Comparison of ENCODE assay signal across 8 mouse cellular contexts in the genomic region with DNA sequence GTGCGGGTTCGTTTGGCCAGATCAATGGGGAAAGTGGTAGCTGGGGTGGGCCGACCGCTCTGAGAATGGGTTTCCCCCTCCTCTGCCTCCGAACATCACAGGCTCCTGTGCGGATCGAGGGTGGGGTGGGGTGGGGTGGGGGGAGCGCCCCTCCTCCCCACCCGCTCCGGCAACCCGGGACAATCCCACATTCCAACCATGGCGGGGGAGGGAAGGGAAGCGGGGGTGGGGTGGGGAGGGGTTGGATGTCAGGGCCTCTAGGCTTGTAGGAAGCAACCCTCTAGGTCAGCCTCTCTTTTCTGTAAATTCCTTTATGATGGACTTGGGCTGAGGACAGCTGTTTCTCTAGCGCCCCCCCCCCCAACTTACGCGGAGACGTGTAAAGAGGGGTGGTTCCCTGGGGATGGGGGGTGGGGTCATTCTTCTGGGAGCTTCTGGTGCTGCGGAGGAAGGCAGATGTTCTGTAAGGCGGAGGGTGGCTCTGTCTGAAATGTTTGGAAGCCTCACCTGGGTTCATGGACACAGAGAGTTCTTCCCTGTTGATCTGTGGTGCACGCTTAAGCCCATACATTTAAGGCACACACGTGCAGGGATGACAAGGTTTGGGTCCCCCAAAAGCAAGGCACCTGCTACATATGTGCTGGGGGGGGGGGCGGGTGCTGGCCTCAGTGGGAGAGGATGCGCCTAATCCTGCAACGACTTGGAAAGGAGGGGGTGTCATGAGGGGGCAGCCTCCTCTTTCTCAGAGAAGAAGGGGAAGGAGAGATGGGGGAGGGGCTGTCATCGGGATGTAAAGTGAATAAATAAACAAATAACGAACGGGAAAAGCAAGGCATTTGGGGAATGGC. TPM values are rescaled to one million over a fixed set of nuclear protein-coding genes. Genes with fewer than 3 reads are reported as not detected.
DNase-seq lines count a peak whose midpoint lies in the region; ATAC-seq and TF ChIP-seq lines count a peak whose summit lies in the region.

No protein-coding gene starts in this region.

- no peak for TF ChIP-seq CTCF in brain, embryonic 14.5 days (IDR thresholded peaks at IDR 0.05; ENCODE audit: borderline replicate concordance, extremely low read depth, insufficient read depth, insufficient read length)

- ATAC-seq in heart, embryonic 11.5 days (replicated peaks; ENCODE audit: insufficient number of reproducible peaks, low FRiP score, low TSS enrichment) = no peak; the same call in 1 of the 2 replicates
- peak; percentile 56 for ATAC-seq in hindbrain, embryonic 15.5 days (ENCODE audit: low FRiP score, low read depth)
- ATAC-seq in midbrain, embryonic 12.5 days (ENCODE audit: low FRiP score, low read depth) = 0 out of 2 replicates have a peak, but pooled peaks have one; percentile 27

- peak overlapping the region; percentile 26 for H3K4me3 ChIP-seq in heart, embryonic 11.5 days (ENCODE audit: low read depth, low read length)
- H3K4me3 ChIP-seq in hindbrain, embryonic 15.5 days = peak overlapping the region; percentile 32
- peak overlapping the region; percentile 29 for H3K4me3 ChIP-seq in midbrain, embryonic 12.5 days

- 2% methylated on average over 25 of the region's 27 CpGs for WGBS in heart, embryonic 11.5 days (ENCODE audit: insufficient replicate concordance)
- 6% methylated on average over 23 of the region's 27 CpGs for WGBS in hindbrain, embryonic 15.5 days
- 6% methylated on average over 19 of the region's 27 CpGs for WGBS in midbrain, embryonic 12.5 days

- intact Hi-C loops in heart, postnatal 36 days (cut with DNase I) = no loop called here

- H3K9me3 ChIP-seq in heart, embryonic 11.5 days (replicated peaks; ENCODE audit: control insufficient read depth, low read length) = no peaks in the 10 kb centered on the region
- no peaks in the 10 kb centered on the region for H3K9me3 ChIP-seq in hindbrain, embryonic 15.5 days
- H3K9me3 ChIP-seq in midbrain, embryonic 12.5 days = no peaks in the 10 kb centered on the region

- no peak overlapping the region for H3K27ac ChIP-seq in heart, embryonic 11.5 days (ENCODE audit: low read depth, low read length)
- no peak overlapping the region for H3K27ac ChIP-seq in hindbrain, embryonic 15.5 days (replicated peaks)
- H3K27ac ChIP-seq in midbrain, embryonic 12.5 days (replicated peaks) = no peak overlapping the region

- peak overlapping the region; percentile 17; the same call in 1 of the 2 replicates for H3K9ac ChIP-seq in heart, embryonic 11.5 days (ENCODE audit: low read depth, low read length)
- H3K9ac ChIP-seq in hindbrain, embryonic 15.5 days = peak overlapping the region; percentile 31; the same call in 1 of the 2 replicates
- no peak overlapping the region for H3K9ac ChIP-seq in midbrain, embryonic 12.5 days (replicated peaks)

- H3K4me2 ChIP-seq in heart, embryonic 11.5 days = peak overlapping the region; percentile 72
- peak overlapping the region; percentile 66 for H3K4me2 ChIP-seq in hindbrain, embryonic 15.5 days
- H3K4me2 ChIP-seq in midbrain, embryonic 12.5 days (replicated peaks) = peak overlapping the region; percentile 54

- H3K36me3 ChIP-seq in heart, embryonic 11.5 days (ENCODE audit: control insufficient read depth, insufficient read depth, low read length) = no peaks in the 10 kb centered on the region
- no peaks in the 10 kb centered on the region for H3K36me3 ChIP-seq in hindbrain, embryonic 15.5 days
- H3K36me3 ChIP-seq in midbrain, embryonic 12.5 days = no peaks in the 10 kb centered on the region

- DNase-seq in heart, postnatal 36 days = no peak
- peak; percentile 51 for DNase-seq in brain, embryonic 14.5 days (ENCODE audit: low read depth)
- DNase-seq in urinary bladder, adult 2 months (ENCODE audit: low spot score) = no peak
- no peak for DNase-seq in ovary, postnatal 36 days (ENCODE audit: low spot score)
- no peak for DNase-seq in kidney, adult 8-10 months

- no peak for TF ChIP-seq POLR2A in brain, embryonic 14.5 days (IDR thresholded peaks at IDR 0.05; ENCODE audit: borderline replicate concordance, extremely low read depth, insufficient read depth, insufficient read length, poor library complexity, severe bottlenecking)

- no peaks in the 10 kb centered on the region for H3K27me3 ChIP-seq in heart, embryonic 11.5 days (ENCODE audit: control insufficient read depth, insufficient read depth, low read length)
- no peaks in the 10 kb centered on the region for H3K27me3 ChIP-seq in hindbrain, embryonic 15.5 days
- peaks cover 21% of the 10 kb centered on the region for H3K27me3 ChIP-seq in midbrain, embryonic 12.5 days

- H3K4me1 ChIP-seq in heart, embryonic 11.5 days (ENCODE audit: control insufficient read depth, insufficient read depth, low read length) = peaks cover 6% of the 10 kb centered on the region
- H3K4me1 ChIP-seq in hindbrain, embryonic 15.5 days (replicated peaks) = peaks cover 11% of the 10 kb centered on the region
- peaks cover 15% of the 10 kb centered on the region; the same call in 1 of the 2 replicates for H3K4me1 ChIP-seq in midbrain, embryonic 12.5 days

RNA-seq across cellular contexts. Expression of a gene that starts 27.9 kb away (rescaled TPM):
- 89.2 and 98.6 TPM in 2 replicates for polyA plus RNA-seq in heart, embryonic 11.5 days (2014; fragmentation: Nextera tagmentation; extraction: Ambion mirVana)
- 10 to 100 TPM; 19.9 to 22.4 TPM for total RNA-seq in heart, postnatal 36 days (2021)
- 79.6 and 88.5 TPM in 2 replicates for polyA plus RNA-seq in brain, embryonic 14.5 days (2012; rRNA removed)
- polyA plus RNA-seq in hindbrain, embryonic 15.5 days (2015; fragmentation: Nextera tagmentation; extraction: Ambion mirVana) = 107 and 112 TPM in 2 replicates
- 90.9 and 99.8 TPM in 2 replicates for polyA plus RNA-seq in midbrain, embryonic 12.5 days (2016; fragmentation: Nextera tagmentation; extraction: Ambion mirVana)
- polyA plus RNA-seq in urinary bladder, adult 2 months (2012; rRNA removed) = 55.9 and 60.5 TPM in 2 replicates

RNA-seq across cellular contexts. Expression of a gene that starts 43.1 kb away (rescaled TPM):
- 20.7 and 23.0 TPM in 2 replicates for polyA plus RNA-seq in heart, embryonic 11.5 days (2014; fragmentation: Nextera tagmentation; extraction: Ambion mirVana)
- total RNA-seq in heart, postnatal 36 days (2021) = 10 to 100 TPM; 27.0 to 29.6 TPM
- 15.5 and 16.6 TPM in 2 replicates for polyA plus RNA-seq in brain, embryonic 14.5 days (2012; rRNA removed)
- 26.7 and 29.0 TPM in 2 replicates for polyA plus RNA-seq in hindbrain, embryonic 15.5 days (2015; fragmentation: Nextera tagmentation; extraction: Ambion mirVana)
- polyA plus RNA-seq in midbrain, embryonic 12.5 days (2016; fragmentation: Nextera tagmentation; extraction: Ambion mirVana) = 21.1 and 22.5 TPM in 2 replicates
- 20.7 and 22.0 TPM in 2 replicates for polyA plus RNA-seq in urinary bladder, adult 2 months (2012; rRNA removed)
